Mouse (Mus musculus): ENCODE measurements around the gene Hivep3. TPM values are rescaled to one million over a fixed set of nuclear protein-coding genes. Genes with fewer than 3 reads are reported as not detected.

Hivep3 gene
- polyA plus RNA-seq, 1 experiment from 2014 or later: 13.8 TPM

GRCm38 (mm10) chr4:120127333-120127732 lies 393.7 kb downstream of the Hivep3 start:
- Histone ChIP-seq H3K4me1 (ENCODE audit: control insufficient read depth, insufficient read depth, low read length) (peaks cover 3% of the 10 kb centered on the region; the same call in 1 of the 2 replicates), H3K27ac (ENCODE audit: low read depth, low read length) (no peak overlapping the region), H3K9me3 (replicated peaks; ENCODE audit: control insufficient read depth, low read length) (no peaks in the 10 kb centered on the region), H3K36me3 (ENCODE audit: control insufficient read depth, insufficient read depth, low read length) (0 out of 2 replicates have a peak, but pooled peaks cover 4% of the 10 kb centered on the region), H3K4me3 (ENCODE audit: low read depth, low read length) (no peak overlapping the region), H3K9ac (ENCODE audit: low read length) (0 out of 2 replicates have a peak overlapping the region, but pooled peaks have one; percentile 25), H3K4me2 (ENCODE audit: low read length) (no peak overlapping the region), H3K27me3 (replicated peaks; ENCODE audit: control insufficient read depth, insufficient read depth, low read length) (no peaks in the 10 kb centered on the region)
- DNase-seq (ENCODE audit: low spot score) (no peak), ATAC-seq (no peak)
- WGBS: 79% methylated on average over 3 of the region's 3 CpGs

- no peak for ATAC-seq
- H3K9ac ChIP-seq (ENCODE audit: low read length): no peak overlapping the region
Measured at GRCm38 (mm10) chr4:120128033-120128432, 394.4 kb downstream of the Hivep3 start.

GRCm38 (mm10) chr4:120129233-120129885 lies 395.8 kb downstream of the Hivep3 start:
- H3K9ac ChIP-seq (ENCODE audit: low read length): no peak overlapping the region
- H3K4me1 ChIP-seq (ENCODE audit: control insufficient read depth, insufficient read depth, low read length): peaks cover 3% of the 10 kb centered on the region; the same call in 1 of the 2 replicates
- 47% methylated on average over 4 of the region's 4 CpGs for WGBS
- DNase-seq (ENCODE audit: low spot score): peak; percentile 86
- ATAC-seq: peak; percentile 79
- H3K4me2 ChIP-seq (ENCODE audit: low read length): no peak overlapping the region
- no peak overlapping the region for H3K4me3 ChIP-seq (ENCODE audit: low read depth, low read length)
- no peaks in the 10 kb centered on the region for H3K9me3 ChIP-seq (replicated peaks; ENCODE audit: control insufficient read depth, low read length)
- H3K27me3 ChIP-seq (replicated peaks; ENCODE audit: control insufficient read depth, insufficient read depth, low read length): no peaks in the 10 kb centered on the region
- no peak overlapping the region for H3K27ac ChIP-seq (ENCODE audit: low read depth, low read length)
- 0 out of 2 replicates have a peak, but pooled peaks cover 11% of the 10 kb centered on the region for H3K36me3 ChIP-seq (ENCODE audit: control insufficient read depth, insufficient read depth, low read length)

More at GRCm38 (mm10) chr4:120128033-120128432, 394.4 kb downstream of the Hivep3 start:
- no peak overlapping the region for H3K4me2 ChIP-seq (ENCODE audit: low read length)
- peaks cover 3% of the 10 kb centered on the region; the same call in 1 of the 2 replicates for H3K4me1 ChIP-seq (ENCODE audit: control insufficient read depth, insufficient read depth, low read length)
- WGBS: 70% methylated on average over 4 of the region's 4 CpGs
- 0 out of 2 replicates have a peak, but pooled peaks cover 8% of the 10 kb centered on the region for H3K36me3 ChIP-seq (ENCODE audit: control insufficient read depth, insufficient read depth, low read length)
- peak; percentile 40 for DNase-seq (ENCODE audit: low spot score)
- H3K27ac ChIP-seq (ENCODE audit: low read depth, low read length): no peak overlapping the region
- no peak overlapping the region for H3K4me3 ChIP-seq (ENCODE audit: low read depth, low read length)
- no peaks in the 10 kb centered on the region for H3K27me3 ChIP-seq (replicated peaks; ENCODE audit: control insufficient read depth, insufficient read depth, low read length)
- H3K9me3 ChIP-seq (replicated peaks; ENCODE audit: control insufficient read depth, low read length): no peaks in the 10 kb centered on the region

GRCm38 (mm10) chr4:120130926-120131325 lies 397.3 kb downstream of the Hivep3 start:
- DNase-seq (ENCODE audit: low spot score): no peak
- Histone ChIP-seq H3K4me2 (ENCODE audit: low read length) (no peak overlapping the region), H3K27me3 (replicated peaks; ENCODE audit: control insufficient read depth, insufficient read depth, low read length) (no peaks in the 10 kb centered on the region), H3K9me3 (replicated peaks; ENCODE audit: control insufficient read depth, low read length) (no peaks in the 10 kb centered on the region), H3K4me3 (ENCODE audit: low read depth, low read length) (no peak overlapping the region), H3K4me1 (ENCODE audit: control insufficient read depth, insufficient read depth, low read length) (peaks cover 3% of the 10 kb centered on the region; the same call in 1 of the 2 replicates), H3K27ac (ENCODE audit: low read depth, low read length) (no peak overlapping the region), H3K9ac (ENCODE audit: low read length) (no peak overlapping the region), H3K36me3 (ENCODE audit: control insufficient read depth, insufficient read depth, low read length) (0 out of 2 replicates have a peak, but pooled peaks cover 11% of the 10 kb centered on the region)
- no peak for ATAC-seq
- WGBS: 88% methylated on average over 4 of the region's 4 CpGs

GRCm38 (mm10) chr4:120131441-120132220 lies 398.0 kb downstream of the Hivep3 start:
- Histone ChIP-seq H3K9ac (ENCODE audit: low read length) (no peak overlapping the region), H3K27me3 (replicated peaks; ENCODE audit: control insufficient read depth, insufficient read depth, low read length) (no peaks in the 10 kb centered on the region), H3K9me3 (replicated peaks; ENCODE audit: control insufficient read depth, low read length) (no peaks in the 10 kb centered on the region), H3K4me3 (ENCODE audit: low read depth, low read length) (no peak overlapping the region), H3K4me1 (ENCODE audit: control insufficient read depth, insufficient read depth, low read length) (peaks cover 3% of the 10 kb centered on the region; the same call in 1 of the 2 replicates), H3K27ac (ENCODE audit: low read depth, low read length) (no peak overlapping the region), H3K4me2 (ENCODE audit: low read length) (no peak overlapping the region), H3K36me3 (ENCODE audit: control insufficient read depth, insufficient read depth, low read length) (0 out of 2 replicates have a peak, but pooled peaks cover 11% of the 10 kb centered on the region)
- DNase-seq (ENCODE audit: low spot score): peak; percentile 68
- WGBS: 61% methylated on average over 24 of the region's 24 CpGs
- ATAC-seq: peak; percentile 24; the same call in 1 of the 2 replicates

GRCm38 (mm10) chr4:120134223-120134622 lies 400.6 kb downstream of the Hivep3 start:
- Histone ChIP-seq H3K36me3 (ENCODE audit: control insufficient read depth, insufficient read depth, low read length) (0 out of 2 replicates have a peak, but pooled peaks cover 11% of the 10 kb centered on the region), H3K9me3 (replicated peaks; ENCODE audit: control insufficient read depth, low read length) (no peaks in the 10 kb centered on the region), H3K4me3 (ENCODE audit: low read depth, low read length) (no peak overlapping the region), H3K4me1 (ENCODE audit: control insufficient read depth, insufficient read depth, low read length) (peaks cover 3% of the 10 kb centered on the region; the same call in 1 of the 2 replicates), H3K9ac (ENCODE audit: low read length) (no peak overlapping the region), H3K4me2 (ENCODE audit: low read length) (no peak overlapping the region), H3K27me3 (replicated peaks; ENCODE audit: control insufficient read depth, insufficient read depth, low read length) (no peaks in the 10 kb centered on the region), H3K27ac (ENCODE audit: low read depth, low read length) (no peak overlapping the region)
- no peak for DNase-seq (ENCODE audit: low spot score)
- ATAC-seq: no peak
- 77% methylated on average over 6 of the region's 6 CpGs for WGBS

GRCm38 (mm10) chr4:120141810-120142209 lies 408.2 kb downstream of the Hivep3 start:
- Histone ChIP-seq H3K4me1 (ENCODE audit: control insufficient read depth, insufficient read depth, low read length) (peaks cover 3% of the 10 kb centered on the region; the same call in 1 of the 2 replicates), H3K9ac (ENCODE audit: low read length) (no peak overlapping the region), H3K27ac (ENCODE audit: low read depth, low read length) (no peak overlapping the region), H3K9me3 (replicated peaks; ENCODE audit: control insufficient read depth, low read length) (no peaks in the 10 kb centered on the region), H3K27me3 (replicated peaks; ENCODE audit: control insufficient read depth, insufficient read depth, low read length) (no peaks in the 10 kb centered on the region), H3K36me3 (ENCODE audit: control insufficient read depth, insufficient read depth, low read length) (no peaks in the 10 kb centered on the region), H3K4me2 (ENCODE audit: low read length) (no peak overlapping the region), H3K4me3 (ENCODE audit: low read depth, low read length) (no peak overlapping the region)
- no peak for DNase-seq (ENCODE audit: low spot score)
- WGBS: 75% methylated on average over 1 of the region's 1 CpGs
- no peak for ATAC-seq

GRCm38 (mm10) chr4:120142905-120143304 lies 409.3 kb downstream of the Hivep3 start:
- Histone ChIP-seq H3K4me2 (ENCODE audit: low read length) (no peak overlapping the region), H3K9ac (ENCODE audit: low read length) (no peak overlapping the region), H3K27ac (ENCODE audit: low read depth, low read length) (no peak overlapping the region), H3K4me1 (ENCODE audit: control insufficient read depth, insufficient read depth, low read length) (peaks cover 3% of the 10 kb centered on the region; the same call in 1 of the 2 replicates), H3K27me3 (replicated peaks; ENCODE audit: control insufficient read depth, insufficient read depth, low read length) (no peaks in the 10 kb centered on the region), H3K9me3 (replicated peaks; ENCODE audit: control insufficient read depth, low read length) (no peaks in the 10 kb centered on the region), H3K4me3 (ENCODE audit: low read depth, low read length) (no peak overlapping the region), H3K36me3 (ENCODE audit: control insufficient read depth, insufficient read depth, low read length) (no peaks in the 10 kb centered on the region)
- 68% methylated on average over 9 of the region's 9 CpGs for WGBS
- DNase-seq (ENCODE audit: low spot score) (no peak), ATAC-seq (peak; percentile 60; the same call in 1 of the 2 replicates)

All from forebrain, embryonic 14.5 days (tissue).